Mouse (Mus musculus) lung, adult 2 months (tissue): ENCODE data around the gene Usp13.

Experiments
- CTCF ChIP-seq: fragments of 200-500 bp; IDR thresholded peaks from 2 replicates; pipeline ENCODE4 v1.5.1; 2011; ENCODE audit warnings: mild to moderate bottlenecking, low read length, control low read depth; ENCODE audit not compliant: insufficient read depth
- POLR2A ChIP-seq: fragments of 200-500 bp; IDR thresholded peaks from 2 replicates; pipeline ENCODE4 v1.6.1; 2011; ENCODE audit warnings: low read depth, mild to moderate bottlenecking, control low read depth, low read length, borderline replicate concordance; ENCODE audit errors: extremely low read depth

DNA sequence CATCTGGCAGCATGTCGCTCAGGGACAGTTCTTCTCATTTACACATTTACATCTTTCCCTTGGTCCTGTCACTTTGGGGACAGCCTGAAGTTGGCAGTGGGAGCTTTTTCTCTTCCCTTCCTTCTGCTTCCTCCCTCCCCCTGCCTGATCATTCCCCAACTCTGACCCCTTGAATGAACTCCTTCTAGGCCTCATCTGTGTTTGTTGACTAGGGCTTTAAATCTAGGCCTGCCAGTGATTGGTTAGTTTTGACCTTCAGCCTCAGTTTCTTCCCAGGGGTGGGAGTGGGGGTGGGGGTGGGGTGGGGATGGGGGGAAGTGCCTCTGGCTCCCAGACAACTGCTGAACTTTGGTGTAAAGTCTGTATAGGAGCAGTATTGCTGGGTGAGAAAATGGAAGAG lies 87.3 kb downstream of the Usp13 start:
- TF ChIP-seq CTCF (no peak), POLR2A (no peak)
